Mouse (Mus musculus): ENCODE data around the gene Nsmce4a. TPM values are rescaled to one million over a fixed set of nuclear protein-coding genes. Genes with fewer than 3 reads are reported as not detected.

Gene Nsmce4a
- total RNA-seq, 2 experiments from 2014 or later, result 34.4 to 36.9 TPM

Other genes with a start within 250 kb of the Nsmce4a start
- gene Ate1, start 52.7 kb downstream of the Nsmce4a start, total RNA-seq (2021), result 10 to 100 TPM; 58.5 to 63.7 TPM
- gene Tacc2, start 4.3 kb upstream of the Nsmce4a start, total RNA-seq (2021), result 10 to 100 TPM; 91.9 to 95.2 TPM
- gene Btbd16, start 201.0 kb upstream of the Nsmce4a start, total RNA-seq (2021), result 1 to 10 TPM in 1 of 2 experiments, under 1 TPM in 1; 0.48 to 1.1 TPM

Data from layer of hippocampus, postnatal 10 days (tissue).